Mouse (Mus musculus) splenic B cell, adult 2 months (primary cell): ENCODE data around the gene Acbd6.

Experiments
- DNase-seq: peaks from one replicate; pipeline ENCODE4 v3.0.0-alpha.2; 2011; ENCODE audit warnings: low read depth, low spot score
- H3K27me3 ChIP-seq: 2 replicates; pipeline ENCODE4 v1.6.1; 2012; ENCODE audit warnings: mild to moderate bottlenecking, low read length, moderate library complexity, mixed read lengths; ENCODE audit not compliant: control insufficient read depth, poor library complexity, insufficient read depth, severe bottlenecking
- H3K36me3 ChIP-seq: 2 replicates; pipeline ENCODE4 v1.6.1; 2012; ENCODE audit warnings: mild to moderate bottlenecking, low read length, moderate library complexity, mixed read lengths; ENCODE audit not compliant: control insufficient read depth, poor library complexity, insufficient read depth, severe bottlenecking

Gene Acbd6

DNA sequence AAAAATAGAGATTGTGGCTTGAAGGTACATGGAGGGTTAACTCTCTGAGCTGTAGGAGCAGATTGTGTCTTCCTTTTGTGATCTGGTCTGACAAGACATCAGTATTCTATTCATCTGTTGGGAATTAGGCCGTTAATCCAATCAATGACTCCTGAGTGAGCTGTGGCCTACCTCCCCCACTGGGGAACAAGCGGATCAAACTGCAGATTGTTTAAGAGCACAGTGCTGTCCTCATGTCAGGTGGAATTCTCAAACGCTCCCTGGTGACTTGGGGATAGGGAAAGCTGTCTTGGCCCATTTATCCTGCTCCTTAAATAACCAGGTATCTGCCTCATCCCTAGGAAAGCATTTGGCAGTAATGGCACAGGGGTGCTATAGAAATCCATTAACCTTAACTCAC, 97.0 kb downstream of the Acbd6 start:
- H3K36me3 ChIP-seq = no peaks in the 10 kb centered on the region
- no peak for DNase-seq
- no peaks in the 10 kb centered on the region for H3K27me3 ChIP-seq

DNA sequence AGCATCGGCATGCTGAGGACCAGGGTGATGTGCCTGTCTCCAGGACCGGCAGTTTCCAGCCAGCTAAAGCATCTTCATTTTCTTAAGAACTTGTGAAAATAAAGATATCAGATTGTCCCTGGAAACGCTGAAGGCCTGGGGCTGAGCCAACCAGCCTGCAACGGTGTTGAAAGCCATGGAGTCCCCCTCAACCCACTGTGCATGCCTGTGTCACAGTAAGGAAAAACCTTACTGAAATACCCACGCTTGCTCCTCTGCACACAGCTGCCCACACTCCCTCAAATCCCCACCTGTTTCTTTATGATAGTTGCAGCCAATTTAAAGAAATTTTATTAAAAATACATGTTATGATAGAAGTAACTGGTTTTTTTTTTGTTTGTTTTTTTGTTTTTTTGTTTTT, 98.4 kb downstream of the Acbd6 start:
- DNase-seq = no peak
- no peaks in the 10 kb centered on the region for H3K27me3 ChIP-seq

GRCm38 (mm10) chr1:155663994-155664393, 106.1 kb downstream of the Acbd6 start:
- H3K27me3 ChIP-seq = no peaks in the 10 kb centered on the region
- no peaks in the 10 kb centered on the region for H3K36me3 ChIP-seq
- no peak for DNase-seq

More for the DNA sequence above, 98.4 kb downstream of the Acbd6 start:
- no peaks in the 10 kb centered on the region for H3K36me3 ChIP-seq

- no peaks in the 10 kb centered on the region for H3K36me3 ChIP-seq
- DNase-seq = no peak
Measured at GRCm38 (mm10) chr1:155675570-155675969, 117.7 kb downstream of the Acbd6 start.

DNA sequence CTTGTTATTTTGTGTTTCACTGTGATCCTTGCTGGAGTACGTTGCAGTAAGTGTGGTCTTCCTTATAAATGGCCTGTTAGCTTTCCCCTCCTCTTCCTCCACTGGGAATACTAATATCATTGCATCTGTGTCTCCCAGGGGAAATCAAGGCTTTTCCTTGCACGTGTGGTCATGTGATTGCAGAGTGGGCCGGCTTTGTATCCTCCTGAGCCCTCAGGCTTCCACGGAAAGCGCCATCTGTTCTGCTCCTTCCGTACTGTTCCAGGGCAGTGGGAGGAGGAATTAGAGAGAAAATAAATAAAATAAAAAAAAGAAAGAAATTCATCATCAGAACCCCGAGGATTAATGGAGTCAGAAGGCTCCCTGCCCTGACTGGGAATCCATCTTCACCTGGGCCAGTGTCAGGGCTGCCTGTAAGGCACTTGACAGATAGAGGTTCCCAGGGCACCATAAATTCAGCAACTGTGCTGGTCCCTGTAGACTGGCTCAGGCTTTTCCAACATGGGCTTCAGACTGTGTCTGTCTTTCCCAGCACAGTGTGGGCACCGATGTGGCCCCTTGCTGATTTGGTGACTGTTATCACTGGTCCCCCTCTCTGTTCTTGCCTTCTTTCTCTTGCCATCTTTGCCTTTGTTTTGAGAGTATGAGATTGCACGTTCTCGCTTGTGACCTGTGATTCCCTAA, 123.3 kb downstream of the Acbd6 start:
- Histone ChIP-seq H3K36me3 (no peaks in the 10 kb centered on the region), H3K27me3 (no peaks in the 10 kb centered on the region)
- DNase-seq = no peak

More at GRCm38 (mm10) chr1:155675570-155675969, 117.7 kb downstream of the Acbd6 start:
- H3K27me3 ChIP-seq = no peaks in the 10 kb centered on the region

DNA sequence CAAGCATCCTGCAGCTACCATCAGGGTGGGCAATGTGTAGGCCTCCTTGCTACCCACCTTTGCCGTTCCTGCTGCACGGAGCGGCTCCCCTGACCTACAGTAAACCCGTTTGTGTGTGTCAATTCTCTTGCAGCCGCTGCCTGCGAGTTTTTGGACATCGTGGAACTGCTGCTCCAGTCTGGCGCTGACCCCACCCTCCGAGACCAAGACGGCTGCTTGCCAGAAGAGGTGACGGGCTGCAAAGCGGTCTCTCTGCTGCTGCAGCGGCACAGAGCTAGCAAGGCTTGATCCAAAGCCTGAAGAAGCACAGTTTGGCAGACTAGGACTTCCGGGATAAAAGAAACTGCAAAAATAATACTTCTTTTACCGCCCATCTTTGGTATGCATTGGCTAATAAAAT, 128.9 kb downstream of the Acbd6 start:
- H3K36me3 ChIP-seq = no peaks in the 10 kb centered on the region
- no peak for DNase-seq
- H3K27me3 ChIP-seq = no peaks in the 10 kb centered on the region

DNA sequence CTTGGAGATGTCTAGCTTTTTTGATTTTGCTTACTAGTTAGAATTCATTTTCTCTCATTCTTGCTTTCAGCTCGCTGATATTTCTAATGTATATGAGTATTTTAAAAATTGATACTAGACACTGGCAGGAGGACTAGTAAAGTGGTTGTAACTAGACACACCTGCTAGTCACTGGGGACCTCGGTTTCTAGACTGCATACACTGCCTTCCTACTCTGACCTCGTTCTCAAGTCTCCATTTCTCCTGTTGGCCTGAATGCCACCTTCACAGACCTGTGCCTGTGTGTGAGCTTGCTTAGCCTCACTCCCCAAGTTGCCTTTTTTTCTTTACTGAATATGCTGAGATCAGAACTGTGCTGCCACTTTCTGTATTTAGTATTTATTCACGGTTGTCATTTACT, 131.2 kb downstream of the Acbd6 start:
- no peaks in the 10 kb centered on the region for H3K27me3 ChIP-seq
- H3K36me3 ChIP-seq = no peaks in the 10 kb centered on the region
- no peak for DNase-seq

DNA sequence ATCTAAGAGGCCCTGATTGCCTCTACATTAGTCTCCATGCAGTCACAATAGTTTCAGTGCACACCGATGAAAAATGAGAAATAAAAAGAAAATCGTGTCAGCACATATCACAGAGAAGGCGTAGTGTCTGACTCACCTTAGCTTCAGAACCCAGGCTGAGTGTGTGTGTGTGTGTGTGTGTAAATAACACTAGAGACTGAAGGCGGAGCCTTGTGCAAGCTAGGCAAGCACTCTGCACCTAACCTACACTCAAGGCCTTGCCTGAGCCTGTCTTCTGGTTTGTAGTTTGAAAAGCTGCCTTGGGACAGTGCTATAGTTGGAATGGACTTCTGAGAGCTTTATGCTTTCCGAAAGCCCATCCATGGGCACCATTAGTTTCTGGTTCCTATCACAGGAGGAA, 131.6 kb downstream of the Acbd6 start:
- Histone ChIP-seq H3K36me3 (no peaks in the 10 kb centered on the region), H3K27me3 (no peaks in the 10 kb centered on the region)
- DNase-seq = no peak

GRCm38 (mm10) chr1:155692230-155692629, 134.3 kb downstream of the Acbd6 start:
- DNase-seq = no peak
- H3K36me3 ChIP-seq = no peaks in the 10 kb centered on the region
- H3K27me3 ChIP-seq = no peaks in the 10 kb centered on the region

DNA sequence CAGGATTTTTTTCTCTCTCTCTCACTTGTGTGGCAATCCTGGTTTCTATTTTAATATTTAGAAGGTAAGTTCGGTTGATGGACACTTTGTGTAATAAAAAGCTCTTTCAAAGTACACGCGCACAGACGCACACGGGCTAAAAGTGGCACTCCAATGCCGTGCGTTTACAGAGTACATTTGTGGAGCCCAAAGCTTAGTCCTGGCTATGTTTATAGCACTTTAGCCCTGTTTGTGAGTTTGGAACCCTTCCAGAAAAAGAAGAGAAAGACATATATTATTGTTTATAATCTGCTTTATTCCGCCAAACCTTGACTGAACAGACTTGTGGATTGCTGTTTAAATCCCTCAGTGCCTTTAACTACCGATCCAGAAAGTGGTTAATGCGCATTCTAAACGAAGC, 135.1 kb downstream of the Acbd6 start:
- DNase-seq = no peak

DNA sequence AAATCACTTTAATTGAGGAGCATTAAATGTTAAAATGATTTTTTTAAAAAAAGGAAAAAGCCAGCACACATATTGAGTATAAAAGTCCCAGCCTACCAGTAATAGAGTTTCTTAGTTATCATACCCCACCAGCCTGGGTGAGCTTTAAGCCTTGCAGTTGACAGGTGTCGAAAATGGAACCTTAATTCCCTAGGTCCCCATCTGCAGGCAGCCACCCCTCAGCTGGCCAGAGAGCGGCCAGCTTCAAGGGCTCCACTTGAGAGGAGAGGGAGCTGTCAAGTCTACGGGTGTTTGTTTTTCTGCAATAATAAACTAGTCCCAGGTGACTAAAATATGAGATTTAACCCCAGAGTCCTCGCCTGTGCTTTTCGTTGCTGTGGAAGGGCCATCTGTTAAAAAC, 135.5 kb downstream of the Acbd6 start:
- DNase-seq = no peak
- Histone ChIP-seq H3K27me3 (no peaks in the 10 kb centered on the region), H3K36me3 (no peaks in the 10 kb centered on the region)

More for the DNA sequence above, 135.1 kb downstream of the Acbd6 start:
- Histone ChIP-seq H3K36me3 (no peaks in the 10 kb centered on the region), H3K27me3 (no peaks in the 10 kb centered on the region)

GRCm38 (mm10) chr1:155698373-155699159, 140.6 kb downstream of the Acbd6 start:
- H3K36me3 ChIP-seq = no peaks in the 10 kb centered on the region
- H3K27me3 ChIP-seq = no peaks in the 10 kb centered on the region
- no peak for DNase-seq

GRCm38 (mm10) chr1:155700886-155701285, 143.0 kb downstream of the Acbd6 start:
- DNase-seq = no peak

GRCm38 (mm10) chr1:155703191-155703680, 145.3 kb downstream of the Acbd6 start:
- DNase-seq = no peak
- H3K36me3 ChIP-seq = no peaks in the 10 kb centered on the region
- H3K27me3 ChIP-seq = no peaks in the 10 kb centered on the region

More at GRCm38 (mm10) chr1:155700886-155701285, 143.0 kb downstream of the Acbd6 start:
- Histone ChIP-seq H3K27me3 (no peaks in the 10 kb centered on the region), H3K36me3 (no peaks in the 10 kb centered on the region)

DNA sequence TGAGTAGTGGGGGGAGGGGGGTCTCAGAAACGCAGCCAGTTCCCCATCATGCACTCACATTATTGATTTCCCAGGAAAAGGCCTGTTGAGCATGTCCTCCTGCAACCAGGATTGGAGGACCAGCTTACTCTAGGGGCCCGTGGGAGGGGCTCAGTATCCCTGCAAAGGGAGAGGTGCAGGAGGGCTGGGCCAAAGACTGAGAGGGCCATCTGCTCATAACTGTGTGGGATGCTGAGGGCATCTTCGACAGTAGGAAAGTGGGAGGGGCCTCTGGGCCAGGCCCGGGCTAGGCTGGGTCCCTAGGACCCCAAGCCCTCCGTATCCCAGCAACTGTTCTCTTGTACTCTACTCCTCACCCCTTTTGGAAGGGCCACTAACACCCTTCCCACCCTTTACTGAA, 146.3 kb downstream of the Acbd6 start:
- no peak for DNase-seq
- Histone ChIP-seq H3K36me3 (no peaks in the 10 kb centered on the region), H3K27me3 (no peaks in the 10 kb centered on the region)
